Mouse (Mus musculus) small intestine, adult 2 months (tissue): ENCODE measurements around the gene Tbccd1.

ENCODE experiments used
- CTCF ChIP-seq: fragments of 200-500 bp; IDR thresholded peaks from 2 replicates; pipeline ENCODE4 v1.5.1; 2012; ENCODE audit warnings: low read depth, mild to moderate bottlenecking, control low read depth, inconsistent platforms, low read length, moderate library complexity, mixed read lengths; ENCODE audit not compliant: insufficient replicate concordance, insufficient read length; ENCODE audit errors: extremely low read depth
- POLR2A ChIP-seq: fragments of 200-500 bp; IDR thresholded peaks from 2 replicates; pipeline ENCODE4 v1.6.1; 2012; ENCODE audit warnings: low read depth, mild to moderate bottlenecking, control low read depth, inconsistent platforms, low read length, moderate library complexity

- TF ChIP-seq CTCF (peak; percentile 11; the same call in 1 of the 2 replicates), POLR2A (no peak)
These were observed 49.9 kb downstream of the Tbccd1 start for GRCm38 (mm10) chr16:22807468-22808070.
